Mouse (Mus musculus): Measurements from ENCODE around the gene Socs3.

The Socs3 gene

DNA sequence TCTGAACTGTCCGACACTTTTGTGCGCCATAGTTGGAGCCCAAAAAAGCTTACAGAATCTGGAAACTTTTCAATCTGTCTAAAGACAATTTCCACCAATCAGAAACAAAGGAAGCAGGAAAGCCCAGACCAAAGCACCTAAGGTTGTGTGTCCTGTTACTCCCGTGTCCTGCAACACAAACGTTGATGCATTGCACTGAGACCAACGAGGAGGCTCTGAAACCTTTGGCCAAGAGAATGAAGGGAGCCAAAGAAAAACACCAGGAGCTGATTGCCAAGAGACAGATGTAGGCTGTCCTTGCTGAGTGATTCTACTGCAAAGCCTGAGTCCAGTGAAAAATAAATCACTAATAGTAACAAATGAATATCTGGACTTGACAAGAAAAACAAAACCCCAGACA is 3.7 kb upstream of the Socs3 start:
- Histone ChIP-seq H3K4me1 (replicated peaks; ENCODE audit: low read depth, low read length) (peaks cover 85% of the 10 kb centered on the region), H3K9me3 (ENCODE audit: low read length) (no peaks in the 10 kb centered on the region), H3K36me3 (ENCODE audit: insufficient read depth, low read length) (no peaks in the 10 kb centered on the region; the same call in 1 of the 2 replicates), H3K27me3 (ENCODE audit: insufficient read depth, low read length) (peaks cover 2% of the 10 kb centered on the region; the same call in 1 of the 2 replicates), H3K4me3 (replicated peaks; ENCODE audit: low read length) (peak overlapping the region; percentile 55; the same call in 1 of the 2 replicates)
- no peak for TF ChIP-seq CTCF (conservative IDR thresholded peaks at IDR 0.05; ENCODE audit: low read length)
- no peak for TF ChIP-seq POU5F1 (IDR thresholded peaks at IDR 0.05; ENCODE audit: borderline replicate concordance, low read length)
- TF ChIP-seq NANOG (IDR thresholded peaks at IDR 0.05; ENCODE audit: borderline replicate concordance, low read length), result no peak

DNA sequence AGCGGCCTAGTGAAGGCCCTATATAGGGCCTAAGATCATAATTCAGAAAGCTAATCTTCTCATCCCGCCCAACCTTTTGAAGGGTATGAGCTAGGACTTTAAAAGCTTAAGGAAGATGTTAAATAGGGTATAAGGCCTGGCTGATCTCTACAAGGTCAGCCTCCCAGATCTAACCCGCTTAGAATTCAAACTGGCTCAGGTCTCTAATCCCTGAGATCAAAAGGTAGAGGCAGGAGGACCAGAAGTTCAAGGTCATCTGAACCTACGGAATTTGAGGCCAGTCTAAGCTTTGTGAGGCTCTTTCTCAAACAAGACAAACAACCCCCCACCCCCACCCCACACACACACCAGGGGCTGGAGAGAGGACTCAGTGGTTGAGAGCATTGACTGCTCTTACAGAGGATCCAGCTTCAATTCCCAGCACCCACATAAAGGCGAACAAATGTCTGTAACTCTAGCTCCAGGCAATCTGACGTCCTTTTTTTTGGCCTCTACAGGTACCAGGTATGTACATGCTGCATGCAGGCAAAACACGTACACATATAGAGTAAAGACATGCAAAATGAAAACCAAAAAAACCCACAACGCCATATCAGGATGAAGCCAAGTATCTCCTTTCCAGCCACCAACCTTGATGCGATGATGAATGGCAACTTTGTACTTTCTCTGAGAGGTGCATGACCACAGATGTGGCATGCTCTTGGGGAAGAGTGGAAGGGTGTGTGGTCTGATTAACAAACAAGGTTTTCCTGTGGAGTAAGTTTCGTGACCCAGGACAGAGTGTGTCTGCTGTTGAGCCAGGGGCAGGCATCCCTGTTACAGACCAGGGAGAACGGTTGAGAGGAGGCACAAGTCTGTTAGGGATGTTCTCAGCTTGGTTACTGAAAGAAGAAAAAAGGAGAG is 3.1 kb upstream of the Socs3 start:
- Histone ChIP-seq H3K4me1 (replicated peaks; ENCODE audit: low read depth, low read length) (peaks cover 78% of the 10 kb centered on the region), H3K4me3 (replicated peaks; ENCODE audit: low read length) (peak overlapping the region; percentile 55), H3K27me3 (ENCODE audit: insufficient read depth, low read length) (peaks cover 2% of the 10 kb centered on the region; the same call in 1 of the 2 replicates), H3K9me3 (ENCODE audit: low read length) (no peaks in the 10 kb centered on the region), H3K36me3 (ENCODE audit: insufficient read depth, low read length) (peaks cover 6% of the 10 kb centered on the region)
- peak; percentile 71; the same call in 1 of the 2 replicates for TF ChIP-seq NANOG (IDR thresholded peaks at IDR 0.05; ENCODE audit: borderline replicate concordance, low read length)
- no peak for TF ChIP-seq CTCF (conservative IDR thresholded peaks at IDR 0.05; ENCODE audit: low read length)
- TF ChIP-seq POU5F1 (IDR thresholded peaks at IDR 0.05; ENCODE audit: borderline replicate concordance, low read length), result no peak

DNA sequence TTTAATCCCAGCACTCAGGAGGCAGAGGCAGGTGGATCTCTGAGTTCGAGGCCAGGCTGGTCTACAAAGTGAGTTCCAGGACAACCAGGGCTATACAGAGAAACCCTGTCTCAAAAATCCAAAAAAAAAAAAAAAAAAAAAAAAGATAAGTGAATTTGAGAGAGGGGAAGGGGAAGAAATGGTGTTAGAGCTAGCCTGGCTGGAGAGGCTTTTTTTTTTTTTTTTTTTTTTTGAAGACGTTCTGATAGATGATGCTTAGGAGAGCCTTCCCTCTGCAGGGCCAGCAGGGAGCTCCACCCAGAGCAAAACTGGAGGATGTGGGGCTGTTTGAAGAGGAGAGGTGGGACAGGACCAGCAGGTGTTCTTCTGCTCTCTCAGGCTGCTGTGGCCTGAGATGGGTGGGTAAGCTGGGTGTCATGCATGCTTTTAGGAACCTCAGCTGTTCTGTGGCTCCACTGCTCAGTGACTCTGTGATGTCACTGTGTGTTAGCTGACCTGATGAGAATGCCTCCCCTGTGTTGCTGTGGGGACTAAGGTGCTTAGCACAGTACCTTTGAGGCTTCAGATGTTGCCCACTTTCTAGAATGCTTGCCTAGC is 1.9 kb upstream of the Socs3 start:
- peaks cover 2% of the 10 kb centered on the region; the same call in 1 of the 2 replicates for H3K27me3 ChIP-seq (ENCODE audit: insufficient read depth, low read length)
- H3K9me3 ChIP-seq (ENCODE audit: low read length), result no peaks in the 10 kb centered on the region
- peaks cover 18% of the 10 kb centered on the region for H3K36me3 ChIP-seq (ENCODE audit: insufficient read depth, low read length)
- TF ChIP-seq CTCF (conservative IDR thresholded peaks at IDR 0.05; ENCODE audit: low read length) (no peak), NANOG (IDR thresholded peaks at IDR 0.05; ENCODE audit: borderline replicate concordance, low read length) (no peak)
- H3K4me1 ChIP-seq (replicated peaks; ENCODE audit: low read depth, low read length), result peaks cover 78% of the 10 kb centered on the region
- peak overlapping the region; percentile 45 for H3K4me3 ChIP-seq (replicated peaks; ENCODE audit: low read length)

- no peak for TF ChIP-seq NANOG (IDR thresholded peaks at IDR 0.05; ENCODE audit: borderline replicate concordance, low read length)
- Histone ChIP-seq H3K4me3 (replicated peaks; ENCODE audit: low read length) (no peak overlapping the region), H3K9me3 (ENCODE audit: low read length) (no peaks in the 10 kb centered on the region), H3K4me1 (replicated peaks; ENCODE audit: low read depth, low read length) (peaks cover 78% of the 10 kb centered on the region), H3K36me3 (ENCODE audit: insufficient read depth, low read length) (peaks cover 25% of the 10 kb centered on the region), H3K27me3 (ENCODE audit: insufficient read depth, low read length) (peaks cover 2% of the 10 kb centered on the region; the same call in 1 of the 2 replicates)
Observed at GRCm38 (mm10) chr11:117971100-117971499, 1.3 kb upstream of the Socs3 start.

- Histone ChIP-seq H3K27me3 (ENCODE audit: insufficient read depth, low read length) (peaks cover 2% of the 10 kb centered on the region; the same call in 1 of the 2 replicates), H3K36me3 (ENCODE audit: insufficient read depth, low read length) (peaks cover 42% of the 10 kb centered on the region), H3K4me3 (replicated peaks; ENCODE audit: low read length) (peak overlapping the region; percentile 99), H3K9me3 (ENCODE audit: low read length) (no peaks in the 10 kb centered on the region), H3K4me1 (replicated peaks; ENCODE audit: low read depth, low read length) (peaks cover 81% of the 10 kb centered on the region)
- TF ChIP-seq NANOG (IDR thresholded peaks at IDR 0.05; ENCODE audit: borderline replicate concordance, low read length) (no peak), CTCF (conservative IDR thresholded peaks at IDR 0.05; ENCODE audit: low read length) (no peak), POU5F1 (IDR thresholded peaks at IDR 0.05; ENCODE audit: borderline replicate concordance, low read length) (no peak)
Observed at GRCm38 (mm10) chr11:117969100-117969944, 525 bp downstream of the Socs3 start.

- TF ChIP-seq NANOG (IDR thresholded peaks at IDR 0.05; ENCODE audit: borderline replicate concordance, low read length) (no peak), POU5F1 (IDR thresholded peaks at IDR 0.05; ENCODE audit: borderline replicate concordance, low read length) (no peak), CTCF (conservative IDR thresholded peaks at IDR 0.05; ENCODE audit: low read length) (no peak)
- peaks cover 81% of the 10 kb centered on the region for H3K4me1 ChIP-seq (replicated peaks; ENCODE audit: low read depth, low read length)
- peaks cover 45% of the 10 kb centered on the region for H3K36me3 ChIP-seq (ENCODE audit: insufficient read depth, low read length)
- no peaks in the 10 kb centered on the region for H3K9me3 ChIP-seq (ENCODE audit: low read length)
- H3K27me3 ChIP-seq (ENCODE audit: insufficient read depth, low read length), result peaks cover 2% of the 10 kb centered on the region; the same call in 1 of the 2 replicates
- H3K4me3 ChIP-seq (replicated peaks; ENCODE audit: low read length), result peak overlapping the region; percentile 99
Observed at GRCm38 (mm10) chr11:117968716-117969099, 1.1 kb downstream of the Socs3 start.

- Histone ChIP-seq H3K36me3 (ENCODE audit: insufficient read depth, low read length) (peaks cover 45% of the 10 kb centered on the region), H3K9me3 (ENCODE audit: low read length) (no peaks in the 10 kb centered on the region), H3K4me3 (replicated peaks; ENCODE audit: low read length) (peak overlapping the region; percentile 99), H3K4me1 (replicated peaks; ENCODE audit: low read depth, low read length) (peaks cover 78% of the 10 kb centered on the region), H3K27me3 (ENCODE audit: insufficient read depth, low read length) (peaks cover 2% of the 10 kb centered on the region; the same call in 1 of the 2 replicates)
- no peak for TF ChIP-seq POU5F1 (IDR thresholded peaks at IDR 0.05; ENCODE audit: borderline replicate concordance, low read length)
- no peak for TF ChIP-seq CTCF (conservative IDR thresholded peaks at IDR 0.05; ENCODE audit: low read length)
- TF ChIP-seq NANOG (IDR thresholded peaks at IDR 0.05; ENCODE audit: borderline replicate concordance, low read length), result no peak
Observed at GRCm38 (mm10) chr11:117968016-117968671, 1.7 kb downstream of the Socs3 start.
